Mouse (Mus musculus): ENCODE results near the gene Glrx5. TPM values are rescaled to one million over a fixed set of nuclear protein-coding genes. Genes with fewer than 3 reads are reported as not detected.
A peak's percentile ranks its signal among the peaks of the same experiment; 100 is the strongest.

Glrx5 gene
- polyA plus RNA-seq, 1 experiment from 2014 or later, result 719 TPM

- Histone ChIP-seq H3K36me3 (no peaks in the 10 kb centered on the region), H3K4me2 (no peak overlapping the region), H3K9me3 (replicated peaks) (no peaks in the 10 kb centered on the region), H3K4me1 (no peaks in the 10 kb centered on the region), H3K27me3 (replicated peaks) (no peaks in the 10 kb centered on the region), H3K9ac (no peak overlapping the region), H3K27ac (no peak overlapping the region), H3K4me3 (no peak overlapping the region)
- no peak for ATAC-seq
- WGBS (ENCODE audit: insufficient replicate concordance), result 80% methylated on average over 6 of the region's 6 CpGs
These were observed 54.3 kb downstream of the Glrx5 start for GRCm38 (mm10) chr12:105086781-105087180.

GRCm38 (mm10) chr12:105087353-105087752 is 54.9 kb downstream of the Glrx5 start:
- Histone ChIP-seq H3K27ac (no peak overlapping the region), H3K9ac (no peak overlapping the region), H3K4me3 (no peak overlapping the region), H3K27me3 (replicated peaks) (no peaks in the 10 kb centered on the region), H3K36me3 (no peaks in the 10 kb centered on the region), H3K4me1 (no peaks in the 10 kb centered on the region), H3K9me3 (replicated peaks) (no peaks in the 10 kb centered on the region), H3K4me2 (no peak overlapping the region)
- 57% methylated on average over 3 of the region's 3 CpGs for WGBS (ENCODE audit: insufficient replicate concordance)
- ATAC-seq, result no peak

DNA sequence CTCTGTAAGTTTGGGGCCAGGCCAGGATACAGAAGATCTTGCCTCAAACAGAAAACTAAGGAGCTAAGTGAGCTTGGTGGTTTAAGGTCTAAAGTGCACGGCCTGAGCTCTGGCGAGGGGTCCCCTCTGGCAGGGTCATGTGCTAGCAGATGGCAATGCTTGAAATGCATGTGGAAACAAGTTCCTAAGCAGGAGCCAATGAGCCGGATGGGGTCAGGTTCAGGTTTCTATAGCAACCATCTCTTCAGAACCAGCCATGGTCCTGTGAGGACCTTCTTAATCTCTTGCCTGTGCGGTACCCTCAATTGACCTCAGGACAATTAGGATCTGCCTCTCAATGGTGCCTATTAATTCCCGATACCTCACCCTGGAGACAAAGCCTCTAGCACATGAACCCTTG is 56.7 kb downstream of the Glrx5 start:
- Histone ChIP-seq H3K36me3 (no peaks in the 10 kb centered on the region), H3K4me3 (no peak overlapping the region), H3K9ac (no peak overlapping the region), H3K9me3 (replicated peaks) (no peaks in the 10 kb centered on the region), H3K4me2 (no peak overlapping the region), H3K27me3 (replicated peaks) (no peaks in the 10 kb centered on the region; the same call in 1 of the 2 replicates), H3K27ac (no peak overlapping the region), H3K4me1 (no peaks in the 10 kb centered on the region)
- no peak for ATAC-seq
- 78% methylated on average over 5 of the region's 5 CpGs for WGBS (ENCODE audit: insufficient replicate concordance)

- no peak overlapping the region for H3K9ac ChIP-seq
- WGBS (ENCODE audit: insufficient replicate concordance), result 64% methylated on average over 6 of the region's 6 CpGs
- ATAC-seq, result no peak
These were observed 59.1 kb downstream of the Glrx5 start for GRCm38 (mm10) chr12:105091604-105092003.

More at GRCm38 (mm10) chr12:105091604-105092003, 59.1 kb downstream of the Glrx5 start:
- H3K27ac ChIP-seq, result no peak overlapping the region
- no peaks in the 10 kb centered on the region for H3K9me3 ChIP-seq (replicated peaks)
- H3K27me3 ChIP-seq (replicated peaks), result no peaks in the 10 kb centered on the region; the same call in 1 of the 2 replicates
- H3K4me3 ChIP-seq, result no peak overlapping the region
- H3K4me1 ChIP-seq, result no peaks in the 10 kb centered on the region
- no peaks in the 10 kb centered on the region for H3K36me3 ChIP-seq
- H3K4me2 ChIP-seq, result no peak overlapping the region

Small RNA genes within 50 kb of the gene (microRNA-seq; reads per million reads assigned to microRNA genes)
- 6.0 reads per million, percentile 11 among the genes with 10 or more reads in this experiment for gene Mir3069

Other genes with a start within 250 kb of the Glrx5 start
- gene Clmn, start 167.6 kb upstream of the Glrx5 start, polyA plus RNA-seq (2016; fragmentation: Nextera tagmentation; extraction: Ambion mirVana), result 0.37 and 0.38 TPM in 2 replicates
- 2.1 and 2.5 TPM in 2 replicates for gene Syne3, start 22.9 kb upstream of the Glrx5 start, polyA plus RNA-seq (2016; fragmentation: Nextera tagmentation; extraction: Ambion mirVana)
- gene Tcl1b2, start 113.3 kb downstream of the Glrx5 start, polyA plus RNA-seq (2016; fragmentation: Nextera tagmentation; extraction: Ambion mirVana), result not detected in 2 replicates
- not detected in 2 replicates for gene Tcl1b1, start 127.0 kb downstream of the Glrx5 start, polyA plus RNA-seq (2016; fragmentation: Nextera tagmentation; extraction: Ambion mirVana)
- gene Tcl1b5, start 143.7 kb downstream of the Glrx5 start, polyA plus RNA-seq (2016; fragmentation: Nextera tagmentation; extraction: Ambion mirVana), result not detected in 2 replicates
- not detected in 2 replicates for gene Tcl1b3, start 158.4 kb downstream of the Glrx5 start, polyA plus RNA-seq (2016; fragmentation: Nextera tagmentation; extraction: Ambion mirVana)
- not detected in 2 replicates for gene Tcl1b4, start 169.3 kb downstream of the Glrx5 start, polyA plus RNA-seq (2016; fragmentation: Nextera tagmentation; extraction: Ambion mirVana)
- gene Tcl1, start 190.1 kb downstream of the Glrx5 start, polyA plus RNA-seq (2016; fragmentation: Nextera tagmentation; extraction: Ambion mirVana), result not detected in 2 replicates